Mouse (Mus musculus): ENCODE measurements around the gene Rundc3a.

Rundc3a gene

GRCm38 (mm10) chr11:102435754-102436470, 42.7 kb downstream of the Rundc3a start:
- no peak for DNase-seq

DNA sequence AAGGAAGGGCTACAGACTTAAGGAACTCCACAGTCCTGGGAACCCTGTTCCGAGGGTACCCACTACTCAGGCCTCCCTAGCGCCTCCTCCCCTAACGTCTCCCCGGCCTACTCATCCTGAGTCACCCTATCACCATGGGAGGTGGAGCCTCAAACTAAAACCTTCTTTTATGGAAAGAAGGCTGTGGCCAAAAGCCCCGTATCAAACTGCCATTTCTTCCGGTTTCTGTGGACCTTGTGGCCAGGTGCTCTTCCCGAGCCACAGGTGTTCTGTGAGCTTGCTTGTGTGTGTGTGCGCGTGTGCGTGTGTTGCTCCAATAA, 43.2 kb downstream of the Rundc3a start:
- no peak for DNase-seq

GRCm38 (mm10) chr11:102437120-102438061, 44.2 kb downstream of the Rundc3a start:
- no peak for DNase-seq

- peak; percentile 68 to 69 for DNase-seq
Observed at GRCm38 (mm10) chr11:102438212-102439092, 45.2 kb downstream of the Rundc3a start.

DNA sequence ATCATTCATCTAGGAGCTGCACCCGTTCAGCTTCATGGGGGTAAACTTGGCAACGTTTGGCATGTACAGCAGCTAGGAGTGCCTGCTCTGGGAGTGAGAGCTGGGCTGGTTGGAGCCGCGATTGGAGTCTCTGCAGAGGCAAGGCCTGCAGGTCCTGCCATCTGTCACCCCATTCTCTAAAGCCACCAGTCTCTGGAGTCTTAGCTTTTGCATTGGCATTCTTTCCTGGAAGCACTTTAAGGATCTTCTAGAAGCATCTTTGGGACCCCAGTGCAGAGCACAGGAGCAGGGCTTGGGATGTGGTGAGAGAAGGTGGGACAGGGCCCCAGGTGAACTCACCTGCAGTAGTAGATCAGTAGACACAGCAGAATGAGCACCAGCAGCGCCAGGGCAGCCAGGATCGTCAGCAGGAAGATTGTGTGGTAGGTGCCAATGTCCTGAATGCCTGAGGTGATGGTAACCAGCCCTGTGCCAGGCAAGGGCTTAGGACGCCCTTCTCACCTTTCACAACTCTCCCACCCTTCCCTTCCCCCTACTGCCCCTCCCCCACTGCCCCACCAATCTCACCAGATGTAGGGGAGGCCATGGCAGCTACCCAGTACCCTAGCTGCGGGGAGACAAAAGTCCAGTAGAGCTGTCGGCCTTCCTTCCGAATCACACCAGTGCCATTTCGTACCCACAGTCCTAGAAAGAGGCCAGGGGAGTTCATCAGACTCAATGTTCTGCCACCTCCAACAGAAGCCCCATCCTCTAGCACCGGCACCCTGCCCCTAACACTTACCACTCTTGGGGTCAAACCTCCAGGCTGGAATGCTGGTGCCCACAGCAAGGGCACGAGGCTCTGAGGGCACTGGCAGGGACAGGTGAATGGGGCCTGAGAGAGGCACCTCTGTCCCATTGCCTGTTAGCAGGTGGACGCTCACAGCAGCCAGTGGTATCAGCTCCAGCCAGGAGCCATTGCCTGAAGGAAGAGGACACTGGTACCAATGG, 46.2 kb downstream of the Rundc3a start:
- DNase-seq, result no peak

DNA sequence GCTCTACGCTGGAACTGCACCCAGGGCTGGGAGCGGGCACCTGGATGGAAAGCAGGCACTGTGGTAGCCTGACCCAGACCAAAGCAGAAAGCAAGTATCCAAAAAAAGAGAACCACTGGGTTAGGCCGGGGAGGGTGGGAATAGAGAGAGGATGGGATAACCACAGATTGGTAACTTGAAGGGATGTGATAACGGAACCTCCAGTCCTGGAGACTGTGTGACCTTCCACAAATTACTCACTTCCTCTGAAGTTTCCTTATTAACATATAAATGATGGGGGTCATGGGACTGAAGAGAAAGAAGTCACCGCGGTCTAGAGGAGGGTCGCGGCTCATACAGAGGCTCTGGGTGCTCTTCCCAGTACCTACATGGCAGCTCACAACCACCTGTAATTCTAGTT, 47.1 kb downstream of the Rundc3a start:
- DNase-seq, result no peak

- no peak for DNase-seq
Observed at GRCm38 (mm10) chr11:102441434-102441833, 48.2 kb downstream of the Rundc3a start.

GRCm38 (mm10) chr11:102442089-102442488, 48.9 kb downstream of the Rundc3a start:
- DNase-seq, result no peak

DNA sequence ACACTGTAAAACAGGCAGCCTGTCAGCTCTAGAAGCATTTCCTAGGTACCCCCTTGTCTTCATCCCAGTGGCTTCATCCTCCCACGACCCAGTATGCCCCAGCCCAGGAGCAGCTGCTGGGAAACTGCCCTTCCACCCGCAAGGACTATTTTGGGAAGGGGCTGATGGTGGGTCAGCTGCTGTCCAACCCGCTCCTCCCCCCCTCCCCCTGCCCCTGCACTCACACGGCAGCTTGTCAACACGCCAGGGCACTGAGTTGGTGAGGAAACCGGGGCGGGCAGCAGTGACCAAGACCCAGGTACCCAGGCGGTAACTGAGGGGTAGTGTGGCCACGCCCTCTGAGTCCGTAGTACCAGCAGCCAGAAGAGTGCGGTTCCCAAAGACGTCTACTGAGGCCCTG, 50.5 kb downstream of the Rundc3a start:
- DNase-seq, result no peak

DNA sequence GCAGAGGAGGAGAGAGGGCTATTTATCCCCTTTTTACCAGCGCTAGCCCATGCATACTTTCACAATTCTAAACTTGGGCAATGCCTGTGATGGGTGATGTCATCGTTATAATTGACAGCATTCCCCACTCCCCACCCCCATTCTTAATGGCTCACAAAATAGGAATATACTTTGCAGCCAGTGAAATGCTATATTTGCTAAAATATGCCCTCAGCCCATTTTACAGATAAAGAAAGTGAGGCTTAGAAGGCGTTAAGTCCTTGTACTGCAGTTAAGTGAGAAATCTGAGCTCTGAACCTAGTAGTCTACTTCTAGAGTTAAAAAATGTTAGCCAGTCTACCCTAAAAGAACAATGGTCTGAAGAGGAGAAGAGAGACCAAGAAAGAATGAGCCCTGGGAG, 51.1 kb downstream of the Rundc3a start:
- DNase-seq, result no peak

GRCm38 (mm10) chr11:102444781-102445180, 51.6 kb downstream of the Rundc3a start:
- no peak for DNase-seq

- no peak for DNase-seq
Observed at GRCm38 (mm10) chr11:102445264-102445890, 52.2 kb downstream of the Rundc3a start.

DNA sequence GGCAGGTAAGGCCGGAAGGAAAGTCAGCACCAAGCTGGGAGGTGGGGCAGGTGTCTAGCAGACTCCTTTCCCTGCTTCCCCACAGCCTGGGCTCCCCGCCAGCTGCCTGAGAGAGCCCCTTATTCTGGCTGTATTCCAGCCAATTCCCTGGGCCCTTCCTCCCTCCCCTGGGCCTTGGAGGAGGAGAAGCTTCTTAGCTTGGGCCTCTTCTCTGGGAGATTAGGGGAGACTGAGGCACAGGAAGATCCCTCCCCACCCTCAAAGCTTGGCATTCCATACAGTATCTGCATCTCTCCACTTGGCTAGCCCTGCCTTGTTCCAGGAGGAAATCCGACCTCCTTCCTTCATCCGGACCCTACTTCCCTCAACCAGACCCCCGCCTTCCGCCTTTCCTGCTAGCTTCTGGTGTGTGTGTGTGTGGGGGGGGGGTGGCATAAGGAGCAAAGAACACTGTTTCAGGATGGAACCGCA, 52.7 kb downstream of the Rundc3a start:
- no peak for DNase-seq

DNA sequence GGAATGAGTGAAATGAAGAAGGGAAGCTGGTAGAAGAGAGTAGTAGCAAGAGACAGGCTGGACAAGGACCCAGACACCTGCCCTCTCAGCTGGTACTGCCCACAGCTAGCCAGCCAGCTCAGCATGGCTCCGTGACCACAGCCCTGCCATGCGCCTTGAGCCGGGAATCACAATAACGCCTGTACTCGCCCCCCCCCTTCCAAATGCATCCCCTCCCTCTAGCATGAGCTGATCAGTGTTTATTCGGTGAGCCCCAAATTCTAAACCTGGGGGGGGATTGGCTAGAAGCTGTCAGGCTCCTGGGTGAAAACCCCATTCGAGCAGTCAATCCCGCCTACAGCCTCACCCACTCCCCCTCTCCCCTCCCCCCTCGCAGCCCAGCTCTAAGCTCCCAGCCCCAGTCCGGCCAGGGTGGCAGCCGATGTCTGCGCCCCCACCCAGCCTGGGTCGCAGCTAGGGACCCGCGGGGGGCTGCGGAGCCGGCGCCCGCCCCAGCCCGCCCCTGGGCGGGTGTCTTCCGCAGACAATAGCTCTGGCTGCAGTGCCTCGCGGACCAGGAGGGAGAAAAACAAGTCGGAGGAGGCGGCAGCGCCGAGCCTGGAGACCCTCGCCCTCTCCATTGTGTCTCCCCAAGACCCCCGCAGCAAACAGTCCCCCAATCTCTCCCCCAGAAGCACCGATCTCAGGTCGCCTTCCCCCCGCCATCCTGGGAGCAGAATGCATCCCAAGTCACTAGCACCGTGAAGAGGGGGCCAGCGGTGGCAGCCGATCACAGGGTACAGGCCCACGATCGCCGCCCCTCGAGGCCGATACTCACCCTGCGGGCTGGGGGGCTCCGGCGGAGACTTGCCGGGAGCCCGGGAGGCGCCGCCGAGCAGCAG, 53.6 kb downstream of the Rundc3a start:
- DNase-seq, result no peak

- DNase-seq, result peak; percentile 78 to 82
Observed at GRCm38 (mm10) chr11:102447497-102447896, 54.3 kb downstream of the Rundc3a start, which contains the start of gene Fam171a2. Fam171a2 (minus strand) TSS chr11:102447682.

DNA sequence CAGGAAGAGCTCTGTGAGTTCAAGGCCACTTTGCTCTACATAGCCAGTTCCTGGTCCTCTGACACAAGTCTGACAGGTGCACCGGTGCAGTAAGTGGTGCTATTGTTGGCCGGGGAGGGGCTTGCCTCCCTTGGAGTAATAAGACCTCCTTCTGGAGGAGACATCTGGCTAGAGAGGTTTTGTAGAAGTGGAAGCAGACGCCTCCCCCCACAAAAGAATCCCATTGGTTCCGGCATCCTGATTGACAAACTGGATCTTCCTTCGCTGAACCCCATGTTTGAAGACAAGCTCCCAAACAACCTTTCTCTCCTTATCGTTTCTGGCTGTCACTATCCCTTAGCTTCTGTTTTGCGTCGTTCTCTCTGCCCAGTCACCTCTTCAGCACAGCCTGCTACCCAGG, 55.1 kb downstream of the Rundc3a start:
- DNase-seq, result no peak

DNA sequence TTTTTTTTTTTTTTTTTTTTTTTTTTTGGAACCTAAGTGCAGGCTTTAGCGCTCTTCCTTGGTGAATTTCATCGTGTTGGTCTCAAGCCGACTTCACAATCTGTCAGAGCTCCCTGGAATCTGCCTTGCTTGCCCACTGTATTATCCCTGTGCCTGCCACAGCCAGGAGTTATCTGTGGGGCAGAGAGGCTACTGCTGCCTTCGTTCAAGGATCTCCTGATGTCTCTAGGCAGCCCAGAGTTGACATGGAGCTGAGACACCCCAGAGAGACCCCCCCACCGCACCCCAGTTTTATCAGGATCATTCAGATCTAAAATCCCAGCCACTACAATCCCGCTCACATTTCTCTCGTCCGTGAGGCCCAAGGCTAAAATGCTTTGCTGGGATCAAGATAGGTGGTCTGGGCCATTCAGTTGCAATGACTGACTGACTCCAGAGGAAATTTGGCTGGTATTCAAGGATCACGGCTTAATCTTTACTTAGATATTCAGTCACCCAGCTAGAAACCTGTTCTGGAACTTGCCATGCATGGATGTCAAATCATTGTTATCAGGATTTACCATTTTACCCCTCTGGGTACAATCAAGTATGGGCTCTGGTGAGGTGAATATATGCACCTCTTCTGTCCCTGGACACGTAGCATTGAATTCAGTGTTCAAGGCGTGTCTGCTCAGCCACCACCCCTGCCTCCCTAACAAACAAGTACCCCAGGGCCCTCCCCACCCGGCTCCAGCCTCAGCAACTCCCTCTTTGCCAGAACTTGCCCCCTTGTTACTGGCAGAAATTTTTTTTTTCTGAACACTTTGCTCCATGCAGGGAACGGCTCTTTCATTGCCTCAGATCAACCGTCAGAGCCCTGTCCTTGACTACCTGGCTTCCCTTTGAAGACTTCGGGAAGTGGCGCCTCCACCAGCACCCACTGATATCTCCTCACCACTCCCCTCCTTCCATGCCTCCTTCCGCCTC, 56.1 kb downstream of the Rundc3a start:
- no peak for DNase-seq
